Mouse (Mus musculus): Measurements from ENCODE around the gene Mettl14. TPM values are rescaled to one million over a fixed set of nuclear protein-coding genes. Genes with fewer than 3 reads are reported as not detected.

Gene Mettl14
- polyA plus RNA-seq, 1 experiment from 2014 or later: 26.9 TPM

DNA sequence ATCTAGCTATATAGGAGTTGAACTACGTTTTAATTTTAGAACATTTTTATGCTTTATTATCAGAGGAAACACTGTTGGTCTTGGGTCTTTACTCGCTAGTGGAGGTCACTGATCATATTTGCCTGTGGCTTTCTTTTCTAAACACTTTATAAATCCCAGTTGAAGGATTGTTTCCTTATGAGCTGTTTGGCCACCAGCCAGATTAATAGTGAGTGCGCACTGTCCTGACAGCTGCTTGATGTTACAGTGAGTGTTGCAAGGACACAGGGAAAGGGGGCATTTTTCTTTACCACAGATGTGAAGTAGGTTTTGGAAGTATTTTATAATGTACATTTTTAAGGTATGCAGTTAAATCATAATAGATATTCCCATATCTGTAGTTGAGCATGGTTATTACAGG, 50.4 kb downstream of the Mettl14 start:
- Histone ChIP-seq H3K4me1 (ENCODE audit: control insufficient read depth, insufficient read depth, low read length) (no peaks in the 10 kb centered on the region), H3K9ac (ENCODE audit: low read length) (no peak overlapping the region), H3K27ac (replicated peaks; ENCODE audit: low read depth, low read length) (no peak overlapping the region), H3K36me3 (ENCODE audit: control insufficient read depth, insufficient read depth, low read length) (no peaks in the 10 kb centered on the region), H3K4me2 (ENCODE audit: low read depth, severe bottlenecking) (no peak overlapping the region), H3K4me3 (ENCODE audit: low read depth, low read length) (no peak overlapping the region), H3K27me3 (ENCODE audit: control insufficient read depth, insufficient read depth, low read length) (no peaks in the 10 kb centered on the region), H3K9me3 (ENCODE audit: control insufficient read depth, low read length) (no peaks in the 10 kb centered on the region)
- DNase-seq (ENCODE audit: low spot score) (no peak), ATAC-seq (ENCODE audit: insufficient number of reproducible peaks, low FRiP score, low TSS enrichment, low read depth) (peak; percentile 61; the same call in 1 of the 2 replicates)
- WGBS: 60% methylated on average over 3 of the region's 3 CpGs

DNA sequence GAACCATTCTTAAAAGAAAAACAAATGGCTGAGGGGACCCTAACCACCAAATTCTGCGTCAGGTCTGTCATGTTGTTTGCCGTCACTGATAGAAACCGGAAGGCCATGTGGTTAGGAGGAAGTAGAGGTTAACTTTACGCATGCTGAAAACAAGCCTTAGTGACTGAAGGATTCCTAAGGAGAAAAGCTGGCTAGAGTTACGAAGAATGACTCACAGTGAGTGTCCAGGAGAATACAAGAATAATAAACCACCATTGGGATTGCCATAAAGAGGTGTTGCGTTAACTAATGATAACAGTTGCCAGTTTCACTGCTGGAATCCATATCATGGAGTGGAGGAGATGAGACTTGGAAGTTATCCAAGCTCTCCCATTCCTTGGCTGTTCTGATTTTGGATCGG, 51.0 kb downstream of the Mettl14 start:
- ATAC-seq (ENCODE audit: insufficient number of reproducible peaks, low FRiP score, low TSS enrichment, low read depth): 0 out of 2 replicates have a peak, but pooled peaks have one; percentile 26
- no peak for DNase-seq (ENCODE audit: low spot score)

GRCm38 (mm10) chr3:123333055-123333424, 52.9 kb downstream of the Mettl14 start:
- no peak overlapping the region for H3K4me2 ChIP-seq (ENCODE audit: low read depth, severe bottlenecking)
- ATAC-seq (ENCODE audit: insufficient number of reproducible peaks, low FRiP score, low TSS enrichment, low read depth) (peak; percentile 26; the same call in 1 of the 2 replicates), DNase-seq (ENCODE audit: low spot score) (no peak)
- no peaks in the 10 kb centered on the region for H3K4me1 ChIP-seq (ENCODE audit: control insufficient read depth, insufficient read depth, low read length)
- 33% methylated on average over 4 of the region's 4 CpGs for WGBS
- H3K4me3 ChIP-seq (ENCODE audit: low read depth, low read length): no peak overlapping the region
- H3K9me3 ChIP-seq (ENCODE audit: control insufficient read depth, low read length): no peaks in the 10 kb centered on the region
- H3K27ac ChIP-seq (replicated peaks; ENCODE audit: low read depth, low read length): no peak overlapping the region
- H3K9ac ChIP-seq (ENCODE audit: low read length): no peak overlapping the region
- H3K36me3 ChIP-seq (ENCODE audit: control insufficient read depth, insufficient read depth, low read length): no peaks in the 10 kb centered on the region
- no peaks in the 10 kb centered on the region for H3K27me3 ChIP-seq (ENCODE audit: control insufficient read depth, insufficient read depth, low read length)

More for the DNA sequence above, 51.0 kb downstream of the Mettl14 start:
- Histone ChIP-seq H3K4me2 (ENCODE audit: low read depth, severe bottlenecking) (no peak overlapping the region), H3K4me3 (ENCODE audit: low read depth, low read length) (no peak overlapping the region), H3K9me3 (ENCODE audit: control insufficient read depth, low read length) (no peaks in the 10 kb centered on the region), H3K27ac (replicated peaks; ENCODE audit: low read depth, low read length) (no peak overlapping the region), H3K36me3 (ENCODE audit: control insufficient read depth, insufficient read depth, low read length) (no peaks in the 10 kb centered on the region), H3K9ac (ENCODE audit: low read length) (no peak overlapping the region), H3K27me3 (ENCODE audit: control insufficient read depth, insufficient read depth, low read length) (no peaks in the 10 kb centered on the region), H3K4me1 (ENCODE audit: control insufficient read depth, insufficient read depth, low read length) (no peaks in the 10 kb centered on the region)
- WGBS: 82% methylated on average over 7 of the region's 7 CpGs

GRCm38 (mm10) chr3:123332330-123333054, 53.4 kb downstream of the Mettl14 start:
- no peak for DNase-seq (ENCODE audit: low spot score)
- Histone ChIP-seq H3K27me3 (ENCODE audit: control insufficient read depth, insufficient read depth, low read length) (no peaks in the 10 kb centered on the region), H3K4me3 (ENCODE audit: low read depth, low read length) (no peak overlapping the region), H3K4me1 (ENCODE audit: control insufficient read depth, insufficient read depth, low read length) (no peaks in the 10 kb centered on the region), H3K4me2 (ENCODE audit: low read depth, severe bottlenecking) (no peak overlapping the region), H3K36me3 (ENCODE audit: control insufficient read depth, insufficient read depth, low read length) (no peaks in the 10 kb centered on the region), H3K27ac (replicated peaks; ENCODE audit: low read depth, low read length) (no peak overlapping the region), H3K9ac (ENCODE audit: low read length) (no peak overlapping the region), H3K9me3 (ENCODE audit: control insufficient read depth, low read length) (no peaks in the 10 kb centered on the region)
- WGBS: 89% methylated on average over 2 of the region's 2 CpGs
- ATAC-seq (ENCODE audit: insufficient number of reproducible peaks, low FRiP score, low TSS enrichment, low read depth): no peak

DNA sequence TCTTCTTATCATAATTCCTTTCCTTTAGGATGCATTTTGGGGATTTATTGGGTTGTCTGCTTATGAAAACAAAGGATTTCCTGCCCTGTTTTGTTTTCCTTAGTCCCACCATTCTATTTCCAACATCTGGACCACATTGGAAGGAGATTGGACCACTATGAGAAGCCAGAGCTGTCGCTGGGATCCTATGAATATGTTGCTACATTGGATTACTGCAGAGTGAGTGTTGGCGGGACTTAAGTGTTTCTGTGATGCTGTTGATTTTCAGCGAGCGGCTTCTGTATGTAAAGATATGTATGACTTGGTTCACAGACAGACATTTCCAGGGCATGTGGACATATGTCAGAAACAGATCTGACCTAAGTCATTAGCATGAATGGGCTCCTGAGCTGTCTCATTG, 55.7 kb downstream of the Mettl14 start:
- Histone ChIP-seq H3K9me3 (ENCODE audit: control insufficient read depth, low read length) (no peaks in the 10 kb centered on the region), H3K9ac (ENCODE audit: low read length) (no peak overlapping the region), H3K4me3 (ENCODE audit: low read depth, low read length) (no peak overlapping the region), H3K4me1 (ENCODE audit: control insufficient read depth, insufficient read depth, low read length) (no peaks in the 10 kb centered on the region), H3K27me3 (ENCODE audit: control insufficient read depth, insufficient read depth, low read length) (no peaks in the 10 kb centered on the region), H3K4me2 (ENCODE audit: low read depth, severe bottlenecking) (no peak overlapping the region), H3K27ac (replicated peaks; ENCODE audit: low read depth, low read length) (no peak overlapping the region), H3K36me3 (ENCODE audit: control insufficient read depth, insufficient read depth, low read length) (no peaks in the 10 kb centered on the region)
- DNase-seq (ENCODE audit: low spot score): no peak
- WGBS: 84% methylated on average over 4 of the region's 4 CpGs
- no peak for ATAC-seq (ENCODE audit: insufficient number of reproducible peaks, low FRiP score, low TSS enrichment, low read depth)

DNA sequence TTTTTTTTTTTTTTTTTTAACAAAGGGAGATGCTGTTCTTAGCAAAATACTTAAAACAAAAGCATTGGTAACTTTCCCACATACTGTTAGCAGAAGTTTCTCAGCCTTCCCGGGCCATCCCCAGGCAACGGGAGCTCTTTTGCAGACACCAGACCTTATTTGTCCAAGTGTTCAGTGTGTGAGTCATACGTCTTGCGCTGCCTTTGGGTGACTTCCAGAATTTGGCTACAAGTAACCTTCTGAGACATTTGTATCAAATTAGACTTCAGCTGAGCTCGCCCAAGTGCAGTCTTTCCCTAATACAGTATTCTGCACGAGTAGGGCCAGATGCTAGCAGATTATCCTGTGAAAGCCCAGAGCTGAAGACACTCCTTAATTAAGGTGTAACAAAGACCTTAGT, 56.7 kb downstream of the Mettl14 start:
- WGBS: 85% methylated on average over 6 of the region's 6 CpGs
- H3K4me1 ChIP-seq (ENCODE audit: control insufficient read depth, insufficient read depth, low read length): no peaks in the 10 kb centered on the region
- no peaks in the 10 kb centered on the region for H3K36me3 ChIP-seq (ENCODE audit: control insufficient read depth, insufficient read depth, low read length)
- H3K27me3 ChIP-seq (ENCODE audit: control insufficient read depth, insufficient read depth, low read length): no peaks in the 10 kb centered on the region
- H3K4me3 ChIP-seq (ENCODE audit: low read depth, low read length): no peak overlapping the region
- no peak for DNase-seq (ENCODE audit: low spot score)
- H3K27ac ChIP-seq (replicated peaks; ENCODE audit: low read depth, low read length): no peak overlapping the region
- no peak for ATAC-seq (ENCODE audit: insufficient number of reproducible peaks, low FRiP score, low TSS enrichment, low read depth)
- H3K4me2 ChIP-seq (ENCODE audit: low read depth, severe bottlenecking): no peak overlapping the region
- no peak overlapping the region for H3K9ac ChIP-seq (ENCODE audit: low read length)
- H3K9me3 ChIP-seq (ENCODE audit: control insufficient read depth, low read length): no peaks in the 10 kb centered on the region

DNA sequence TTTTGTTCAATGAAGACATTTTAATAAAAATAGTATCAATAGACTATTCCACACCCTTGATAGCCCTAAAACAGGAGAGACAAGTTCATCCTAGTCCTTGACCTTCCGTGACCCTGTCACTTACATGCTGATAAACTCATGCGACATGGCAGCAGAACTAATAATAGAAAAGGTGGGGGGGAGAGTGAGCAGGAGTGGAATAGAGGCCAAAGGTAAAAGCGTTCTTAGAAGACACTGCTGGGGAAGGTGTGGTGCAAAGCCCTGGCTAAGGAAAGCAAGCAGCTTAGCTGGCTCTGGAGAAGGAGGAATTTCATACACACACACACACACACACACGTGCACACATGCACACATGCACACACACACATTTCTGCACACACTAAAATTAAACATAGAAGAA, 61.6 kb downstream of the Mettl14 start:
- Histone ChIP-seq H3K27me3 (ENCODE audit: control insufficient read depth, insufficient read depth, low read length) (no peaks in the 10 kb centered on the region), H3K9me3 (ENCODE audit: control insufficient read depth, low read length) (no peaks in the 10 kb centered on the region), H3K27ac (replicated peaks; ENCODE audit: low read depth, low read length) (no peak overlapping the region), H3K4me2 (ENCODE audit: low read depth, severe bottlenecking) (no peak overlapping the region), H3K4me3 (ENCODE audit: low read depth, low read length) (no peak overlapping the region), H3K36me3 (ENCODE audit: control insufficient read depth, insufficient read depth, low read length) (no peaks in the 10 kb centered on the region), H3K9ac (ENCODE audit: low read length) (no peak overlapping the region), H3K4me1 (ENCODE audit: control insufficient read depth, insufficient read depth, low read length) (no peaks in the 10 kb centered on the region)
- WGBS: 61% methylated on average over 4 of the region's 4 CpGs
- DNase-seq (ENCODE audit: low spot score) (no peak), ATAC-seq (ENCODE audit: insufficient number of reproducible peaks, low FRiP score, low TSS enrichment, low read depth) (no peak)

DNA sequence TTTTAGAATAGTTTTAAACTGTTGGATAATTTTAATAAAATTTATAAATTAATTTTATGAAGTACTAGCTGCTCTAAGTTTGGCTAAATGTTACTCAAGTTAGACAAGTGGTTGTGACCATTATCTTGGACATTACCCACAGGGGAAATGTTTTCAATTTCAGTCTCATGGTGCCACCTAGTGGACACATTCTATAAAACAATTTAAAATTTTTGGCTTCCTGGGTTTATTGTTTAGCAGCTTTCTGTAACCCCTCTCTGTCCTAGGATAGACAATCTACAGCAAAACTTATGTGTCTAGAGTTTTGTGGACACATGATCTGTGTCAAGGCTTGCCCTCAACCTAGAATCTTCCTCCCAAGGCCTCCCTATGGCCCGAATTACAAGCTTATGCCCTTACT, 63.8 kb downstream of the Mettl14 start:
- WGBS: 40% methylated on average over 1 of the region's 1 CpGs
- H3K9me3 ChIP-seq (ENCODE audit: control insufficient read depth, low read length): no peaks in the 10 kb centered on the region
- ATAC-seq (ENCODE audit: insufficient number of reproducible peaks, low FRiP score, low TSS enrichment, low read depth) (no peak), DNase-seq (ENCODE audit: low spot score) (peak; percentile 24)
- H3K27me3 ChIP-seq (ENCODE audit: control insufficient read depth, insufficient read depth, low read length): no peaks in the 10 kb centered on the region
- H3K27ac ChIP-seq (replicated peaks; ENCODE audit: low read depth, low read length): no peak overlapping the region
- H3K4me2 ChIP-seq (ENCODE audit: low read depth, severe bottlenecking): no peak overlapping the region
- no peak overlapping the region for H3K9ac ChIP-seq (ENCODE audit: low read length)
- H3K4me3 ChIP-seq (ENCODE audit: low read depth, low read length): no peak overlapping the region
- no peaks in the 10 kb centered on the region for H3K4me1 ChIP-seq (ENCODE audit: control insufficient read depth, insufficient read depth, low read length)
- H3K36me3 ChIP-seq (ENCODE audit: control insufficient read depth, insufficient read depth, low read length): no peaks in the 10 kb centered on the region

GRCm38 (mm10) chr3:123321612-123322011, 64.3 kb downstream of the Mettl14 start:
- Histone ChIP-seq H3K4me3 (ENCODE audit: low read depth, low read length) (no peak overlapping the region), H3K4me2 (ENCODE audit: low read depth, severe bottlenecking) (no peak overlapping the region), H3K9ac (ENCODE audit: low read length) (no peak overlapping the region), H3K36me3 (ENCODE audit: control insufficient read depth, insufficient read depth, low read length) (no peaks in the 10 kb centered on the region), H3K9me3 (ENCODE audit: control insufficient read depth, low read length) (no peaks in the 10 kb centered on the region), H3K4me1 (ENCODE audit: control insufficient read depth, insufficient read depth, low read length) (no peaks in the 10 kb centered on the region), H3K27ac (replicated peaks; ENCODE audit: low read depth, low read length) (no peak overlapping the region), H3K27me3 (ENCODE audit: control insufficient read depth, insufficient read depth, low read length) (no peaks in the 10 kb centered on the region)
- DNase-seq (ENCODE audit: low spot score) (peak; percentile 25), ATAC-seq (ENCODE audit: insufficient number of reproducible peaks, low FRiP score, low TSS enrichment, low read depth) (no peak)
- 83% methylated on average over 6 of the region's 6 CpGs for WGBS

Measured in limb, embryonic 11.5 days (tissue).